Mouse (Mus musculus) spleen, adult 2 months (tissue): Measurements from ENCODE around the gene Grm4. TPM values are rescaled to one million over a fixed set of nuclear protein-coding genes. Genes with fewer than 3 reads are reported as not detected.

Source experiments
- DNase-seq, 2 experiments: peaks; one replicate each; pipeline versions ENCODE4 v3.0.0 to v3.0.0-alpha.2; 2012 to 2021; ENCODE audit warnings: low spot score in 2 of 2, low read depth in 1 of 2
- H3K27ac ChIP-seq: fragments of 200-500 bp; 2 replicates; pipeline ENCODE4 v1.5.1; 2012; ENCODE audit warnings: low read length, inconsistent platforms; ENCODE audit not compliant: insufficient read depth
- H3K27me3 ChIP-seq: fragments of 200-500 bp; 2 replicates; pipeline ENCODE4 v1.6.1; 2012; ENCODE audit warnings: mild to moderate bottlenecking, moderate library complexity, low read length, inconsistent platforms; ENCODE audit not compliant: control insufficient read depth, insufficient read depth
- H3K36me3 ChIP-seq: fragments of 200-500 bp; 2 replicates; pipeline ENCODE4 v1.6.1; 2012; ENCODE audit warnings: mild to moderate bottlenecking, low read length, inconsistent platforms; ENCODE audit not compliant: control insufficient read depth, insufficient read depth
- H3K4me1 ChIP-seq: fragments of 200-500 bp; 2 replicates; pipeline ENCODE4 v1.6.1; 2011; ENCODE audit warnings: inconsistent platforms; ENCODE audit not compliant: control insufficient read depth, insufficient read depth, insufficient read length
- H3K4me3 ChIP-seq: fragments of 200-500 bp; 2 replicates; pipeline ENCODE4 v1.5.1; 2011; ENCODE audit warnings: mild to moderate bottlenecking, inconsistent platforms; ENCODE audit not compliant: insufficient read depth, insufficient read length; ENCODE audit errors: extremely low read depth
- CTCF ChIP-seq: fragments of 200-500 bp; IDR thresholded peaks from 2 replicates; pipeline ENCODE4 v1.5.1; 2011; ENCODE audit warnings: mild to moderate bottlenecking, inconsistent platforms; ENCODE audit not compliant: insufficient read depth, insufficient read length, insufficient replicate concordance; ENCODE audit errors: extremely low read depth
- POLR2A ChIP-seq: fragments of 200-500 bp; IDR thresholded peaks from 2 replicates; pipeline ENCODE4 v1.6.1; 2011; ENCODE audit warnings: low read depth, low read length, inconsistent platforms
- WGBS: fragments of 180-500 bp; shearing (Covaris S2); methylation state at CpG from one replicate; pipeline ENCODE4 v1.1.7; 2018; 5-methylcytosine and 5-hydroxymethylcytosine counted together
- polyA plus RNA-seq: library from polyadenylated mRNA; depleted of rRNA; stranded (reverse); fragments of >200 nt; gene quantifications from 2 replicates; pipeline ENCODE4 v1.2.3, GENCODE M21; 2012

Grm4 gene
- polyA plus RNA-seq, 1 experiment = 0.11 TPM

- Histone ChIP-seq H3K27me3 (no peaks in the 10 kb centered on the region), H3K4me1 (no peaks in the 10 kb centered on the region), H3K27ac (no peak overlapping the region), H3K36me3 (no peaks in the 10 kb centered on the region), H3K4me3 (no peak overlapping the region)
- no peak for DNase-seq
- WGBS = 62% methylated on average over 4 of the region's 4 CpGs
- TF ChIP-seq POLR2A (no peak), CTCF (no peak)
Observed at GRCm38 (mm10) chr17:27493389-27493788, 27.8 kb downstream of the Grm4 start.

- Histone ChIP-seq H3K4me3 (no peak overlapping the region), H3K27me3 (no peaks in the 10 kb centered on the region), H3K27ac (no peak overlapping the region), H3K36me3 (no peaks in the 10 kb centered on the region), H3K4me1 (no peaks in the 10 kb centered on the region)
- TF ChIP-seq POLR2A (no peak), CTCF (no peak)
- WGBS = 85% methylated on average over 16 of the region's 16 CpGs
- no peak for DNase-seq
Observed at GRCm38 (mm10) chr17:27488173-27488823, 32.9 kb downstream of the Grm4 start.

- 74% methylated on average over 8 of the region's 8 CpGs for whole genome bisulfite sequencing
- DNase-seq = no peak
Observed at GRCm38 (mm10) chr17:27485940-27486339, 35.3 kb downstream of the Grm4 start.

GRCm38 (mm10) chr17:27483571-27483970 lies 37.6 kb downstream of the Grm4 start:
- Histone ChIP-seq H3K4me1 (no peaks in the 10 kb centered on the region), H3K27ac (no peak overlapping the region), H3K4me3 (no peak overlapping the region), H3K27me3 (no peaks in the 10 kb centered on the region), H3K36me3 (no peaks in the 10 kb centered on the region)
- no peak for DNase-seq
- no peak for TF ChIP-seq CTCF
- TF ChIP-seq POLR2A = no peak
- 75% methylated on average over 3 of the region's 3 CpGs for WGBS

More at GRCm38 (mm10) chr17:27485940-27486339, 35.3 kb downstream of the Grm4 start:
- Histone ChIP-seq H3K27me3 (no peaks in the 10 kb centered on the region), H3K36me3 (no peaks in the 10 kb centered on the region), H3K4me3 (no peak overlapping the region), H3K27ac (no peak overlapping the region), H3K4me1 (no peaks in the 10 kb centered on the region)
- no peak for TF ChIP-seq CTCF
- TF ChIP-seq POLR2A = no peak

- Histone ChIP-seq H3K27me3 (no peaks in the 10 kb centered on the region), H3K36me3 (no peaks in the 10 kb centered on the region), H3K4me3 (no peak overlapping the region), H3K27ac (no peak overlapping the region), H3K4me1 (no peaks in the 10 kb centered on the region)
- WGBS = 61% methylated on average over 29 of the region's 29 CpGs
- TF ChIP-seq POLR2A (no peak), CTCF (no peak)
- DNase-seq = no peak
Observed at GRCm38 (mm10) chr17:27480143-27481103, 40.8 kb downstream of the Grm4 start.

GRCm38 (mm10) chr17:27475650-27476049 lies 45.6 kb downstream of the Grm4 start:
- Histone ChIP-seq H3K4me3 (no peak overlapping the region), H3K27ac (no peak overlapping the region), H3K36me3 (no peaks in the 10 kb centered on the region), H3K27me3 (no peaks in the 10 kb centered on the region), H3K4me1 (no peaks in the 10 kb centered on the region)
- no peak for TF ChIP-seq POLR2A
- no peak for TF ChIP-seq CTCF
- 88% methylated on average over 11 of the region's 11 CpGs for WGBS
- DNase-seq = no peak

- TF ChIP-seq POLR2A (no peak), CTCF (no peak)
- H3K4me1 ChIP-seq = no peaks in the 10 kb centered on the region
- peak in 1 of 2 experiments; percentile 7 for DNase-seq
- no peaks in the 10 kb centered on the region for H3K36me3 ChIP-seq
- 22% methylated on average over 6 of the region's 6 CpGs for WGBS
- H3K4me3 ChIP-seq = no peak overlapping the region
- no peak overlapping the region for H3K27ac ChIP-seq
- H3K27me3 ChIP-seq = no peaks in the 10 kb centered on the region
Observed at GRCm38 (mm10) chr17:27466620-27467019, 54.6 kb downstream of the Grm4 start.
